Mouse (Mus musculus) MEL (cell line): Measurements from ENCODE around the gene Polrmt. TPM values are rescaled to one million over a fixed set of nuclear protein-coding genes. Genes with fewer than 3 reads are reported as not detected.

Experiments
- DNase-seq: peaks from one replicate; pipeline ENCODE4 v3.0.0; 2011; ENCODE audit warnings: low read depth, low spot score
- H3K27ac ChIP-seq: 2 replicates; pipeline ENCODE4 v1.5.1; 2012; ENCODE audit warnings: low read depth, mild to moderate bottlenecking, control low read depth, low read length, moderate library complexity; ENCODE audit not compliant: control insufficient read depth
- H3K27me3 ChIP-seq, 2 experiments: fragments of 150-350 bp in 1 of 2; sonication (generic) in 1 of 2; 2 replicates each; pipeline ENCODE4 v1.6.1; 2012; ENCODE audit warnings: low read length in 2 of 2, mild to moderate bottlenecking in 2 of 2, improper control_type of control experiment in 1 of 2, moderate library complexity in 1 of 2; ENCODE audit not compliant: insufficient read depth in 2 of 2, control insufficient read depth in 1 of 2
- H3K36me3 ChIP-seq, 2 experiments: 2 replicates each; pipeline ENCODE4 v1.6.1; 2012 to 2014; ENCODE audit warnings: low read length in 2 of 2, improper control_type of control experiment in 1 of 2, inconsistent platforms in 1 of 2, mild to moderate bottlenecking in 1 of 2; ENCODE audit not compliant: insufficient read depth in 2 of 2, control insufficient read depth in 1 of 2
- H3K4me1 ChIP-seq, 2 experiments: fragments of 150-350 bp in 1 of 2; sonication (generic) in 1 of 2; 2 replicates each; pipeline ENCODE4 v1.6.1; 2012; ENCODE audit warnings: low read length in 2 of 2, improper control_type of control experiment in 1 of 2, mild to moderate bottlenecking in 1 of 2; ENCODE audit not compliant: insufficient read depth in 2 of 2, control insufficient read depth in 1 of 2
- H3K4me3 ChIP-seq, 2 experiments: fragments of 150-350 bp in 1 of 2; sonication (generic) in 1 of 2; 2 replicates each; pipeline ENCODE4 v1.5.1; 2012; ENCODE audit warnings: low read depth in 2 of 2, low read length in 2 of 2, mild to moderate bottlenecking in 2 of 2, moderate library complexity in 2 of 2, control low read depth in 1 of 2, improper control_type of control experiment in 1 of 2; ENCODE audit not compliant: control insufficient read depth in 1 of 2, insufficient read depth in 1 of 2
- H3K79me2 ChIP-seq: 2 replicates; pipeline ENCODE4 v1.6.1; 2012; ENCODE audit warnings: mild to moderate bottlenecking, low read length, moderate library complexity; ENCODE audit not compliant: control insufficient read depth, poor library complexity, insufficient read depth
- H3K9ac ChIP-seq: 2 replicates; pipeline ENCODE4 v1.6.1; 2012; ENCODE audit warnings: low read depth, mild to moderate bottlenecking, control low read depth, low read length, moderate library complexity; ENCODE audit not compliant: control insufficient read depth, poor library complexity, severe bottlenecking
- H3K9me3 ChIP-seq: fragments of 150-350 bp; sonication (generic); replicated peaks from 2 replicates; pipeline ENCODE4 v1.6.1; 2012; ENCODE audit warnings: mild to moderate bottlenecking, low read length, improper control_type of control experiment, moderate library complexity; ENCODE audit not compliant: insufficient read depth
- CHD1 ChIP-seq: IDR thresholded peaks from 2 replicates; pipeline ENCODE4 v1.6.1; 2012; ENCODE audit warnings: low read depth, mild to moderate bottlenecking, inconsistent platforms, low read length, improper control_type of control experiment
- CHD2 ChIP-seq: IDR thresholded peaks from 2 replicates; pipeline ENCODE4 v1.6.1; 2011; ENCODE audit warnings: low read length, improper control_type of control experiment
- E2F4 ChIP-seq: IDR thresholded peaks from 2 replicates; pipeline ENCODE4 v1.6.1; 2011; ENCODE audit warnings: low read depth, low read length, improper control_type of control experiment, borderline replicate concordance
- ELF1 ChIP-seq: IDR thresholded peaks from 2 replicates; pipeline ENCODE4 v1.6.1; 2014; ENCODE audit warnings: low read depth, mild to moderate bottlenecking, inconsistent platforms, low read length, improper control_type of control experiment, moderate library complexity
- ETS1 ChIP-seq: IDR thresholded peaks from 2 replicates; pipeline ENCODE4 v1.6.1; 2012; ENCODE audit warnings: low read depth, mild to moderate bottlenecking, inconsistent platforms, low read length, improper control_type of control experiment, moderate library complexity
- GABPA ChIP-seq: IDR thresholded peaks from 2 replicates; pipeline ENCODE4 v1.6.1; 2012; ENCODE audit warnings: low read depth, mild to moderate bottlenecking, inconsistent platforms, low read length, improper control_type of control experiment, moderate library complexity
- GATA1 ChIP-seq: IDR thresholded peaks from 2 replicates; pipeline ENCODE4 v1.6.1; 2011; ENCODE audit warnings: low read depth, low read length, improper control_type of control experiment
- JUND ChIP-seq: IDR thresholded peaks from 2 replicates; pipeline ENCODE4 v1.6.1; 2011; ENCODE audit warnings: low read depth, mild to moderate bottlenecking, improper control_type of control experiment, low read length
- MAX ChIP-seq: IDR thresholded peaks from 2 replicates; pipeline ENCODE4 v1.6.1; 2011; ENCODE audit warnings: low read length, improper control_type of control experiment
- MXI1 ChIP-seq: IDR thresholded peaks from 2 replicates; pipeline ENCODE4 v1.6.1; 2011; ENCODE audit warnings: mild to moderate bottlenecking, low read depth, low read length, improper control_type of control experiment
- MYB ChIP-seq: IDR thresholded peaks from 2 replicates; pipeline ENCODE4 v1.6.1; 2011; ENCODE audit warnings: mild to moderate bottlenecking, low read depth, low read length, improper control_type of control experiment
- MYC ChIP-seq: IDR thresholded peaks from 2 replicates; pipeline ENCODE4 v1.6.1; 2011; ENCODE audit warnings: low read depth, mild to moderate bottlenecking, low read length, improper control_type of control experiment, moderate library complexity
- POLR2A ChIP-seq, 2 experiments: IDR thresholded peaks; 2 replicates each; pipeline ENCODE4 v1.6.1; 2011 to 2012; ENCODE audit warnings: low read length in 2 of 2, mild to moderate bottlenecking in 2 of 2, control low read depth in 1 of 2, improper control_type of control experiment in 1 of 2, low read depth in 1 of 2, moderate library complexity in 1 of 2; ENCODE audit not compliant: control insufficient read depth in 1 of 2, insufficient read depth in 1 of 2, poor library complexity in 1 of 2
- RAD21 ChIP-seq: IDR thresholded peaks from 2 replicates; pipeline ENCODE4 v1.6.1; 2011; ENCODE audit warnings: mild to moderate bottlenecking, low read depth, low read length, improper control_type of control experiment
- RCOR1 ChIP-seq: IDR thresholded peaks from 2 replicates; pipeline ENCODE4 v1.6.1; 2012; ENCODE audit warnings: low read depth, mild to moderate bottlenecking, inconsistent platforms, low read length, improper control_type of control experiment
- SIN3A ChIP-seq: IDR thresholded peaks from 2 replicates; pipeline ENCODE4 v1.6.1; 2012; ENCODE audit warnings: low read length, improper control_type of control experiment, inconsistent platforms
- UBTF ChIP-seq: IDR thresholded peaks from 2 replicates; pipeline ENCODE4 v1.6.1; 2012; ENCODE audit warnings: low read depth, mild to moderate bottlenecking, inconsistent platforms, low read length, improper control_type of control experiment, moderate library complexity, borderline replicate concordance; ENCODE audit not compliant: insufficient read depth
- USF2 ChIP-seq, 2 experiments: IDR thresholded peaks; 2 replicates each; pipeline ENCODE4 v1.6.1; 2011 to 2012; ENCODE audit warnings: improper control_type of control experiment in 2 of 2, low read length in 2 of 2, borderline replicate concordance in 1 of 2, inconsistent platforms in 1 of 2, low read depth in 1 of 2, mild to moderate bottlenecking in 1 of 2; ENCODE audit not compliant: insufficient read depth in 1 of 2
- ZKSCAN1 ChIP-seq: IDR thresholded peaks from 2 replicates; pipeline ENCODE4 v1.6.1; 2012; ENCODE audit warnings: low read depth, mild to moderate bottlenecking, inconsistent platforms, low read length, improper control_type of control experiment, moderate library complexity
- ZMIZ1 ChIP-seq: IDR thresholded peaks from 2 replicates; pipeline ENCODE4 v1.6.1; 2012; ENCODE audit warnings: low read depth, mild to moderate bottlenecking, inconsistent platforms, low read length, improper control_type of control experiment, moderate library complexity
- ZNF384 ChIP-seq: IDR thresholded peaks from 2 replicates; pipeline ENCODE4 v1.6.1; 2012; ENCODE audit warnings: low read depth, mild to moderate bottlenecking, inconsistent platforms, low read length, improper control_type of control experiment
- polyA plus RNA-seq, 2 experiments: library from polyadenylated mRNA; stranded (reverse) in 1 of 2; unstranded in 1 of 2; fragments of >175 nt in 1 of 2; fragments of >200 nt in 1 of 2; gene quantifications; 2 replicates each; pipeline versions ENCODE4 v1.2.1 to v1.2.4; 2012; ENCODE audit warnings: low replicate concordance in 2 of 2, low read depth in 1 of 2; ENCODE audit not compliant: insufficient read length in 2 of 2, insufficient read depth in 1 of 2, missing spikeins in 1 of 2
- total RNA-seq: library from RNA; depleted of rRNA; stranded (reverse); fragments of 300-350 nt; gene quantifications from 2 replicates; pipeline ENCODE4 v1.2.3, GENCODE M21; 2012

The Polrmt gene
- total and polyA plus RNA-seq, 3 experiments = 35.7 to 66.9 TPM; not detected in 1

GRCm38 (mm10) chr10:79704065-79704969 is 42.1 kb downstream of the Polrmt start, which contains the start of gene Bsg (continued):
- TF ChIP-seq RCOR1 (no peak), CHD2 (no peak), MAX (peak; percentile 95), SIN3A (peak; percentile 53), RAD21 (no peak), ELF1 (no peak), ETS1 (no peak), CHD1 (no peak; the same call in 1 of the 2 replicates), UBTF (no peak), MYB (no peak), JUND (no peak), ZMIZ1 (peak; percentile 98), GABPA (no peak)
- TF ChIP-seq, all 39 proteins: peak for 16

GRCm38 (mm10) chr10:79703541-79703940 is 42.8 kb downstream of the Polrmt start:
- H3K27me3 ChIP-seq = no peaks in the 10 kb centered on the region
- H3K4me3 ChIP-seq = peak overlapping the region; percentile 61 to 84
- H3K4me1 ChIP-seq = peaks cover 9 to 16% of the 10 kb centered on the region in 2 experiments; a peak in 3 of 4 replicates
- H3K27ac ChIP-seq = peak overlapping the region; percentile 80
- no peaks in the 10 kb centered on the region for H3K9me3 ChIP-seq
- no peak for TF ChIP-seq GATA1
- no peak for TF ChIP-seq USF2 (IDR thresholded peaks at IDR 0.05; ENCODE audit: borderline replicate concordance in 1 of 2, insufficient read depth in 1 of 2, low read depth in 1 of 2, low read length in 2 of 2)
- 0 out of 4 replicates have a peak, but pooled peaks of 1 of the 2 experiments have one; percentile 25 for TF ChIP-seq POLR2A (IDR thresholded peaks at IDR 0.05; ENCODE audit: control insufficient read depth in 1 of 2, insufficient read depth in 1 of 2, low read depth in 1 of 2, low read length in 2 of 2, poor library complexity in 1 of 2)
- no peak for TF ChIP-seq GABPA
- no peak for TF ChIP-seq ZKSCAN1
- no peak for TF ChIP-seq MYB
- TF ChIP-seq MYC = no peak
- no peak for TF ChIP-seq E2F4
- 0 out of 2 replicates have a peak, but pooled peaks have one; percentile 46 for TF ChIP-seq MXI1
- TF ChIP-seq RCOR1 = no peak
- TF ChIP-seq ZNF384 = 0 out of 2 replicates have a peak, but pooled peaks have one; percentile 8
- H3K36me3 ChIP-seq = peaks cover 0 to 14% of the 10 kb centered on the region in 2 experiments; a peak in 2 of 4 replicates
- H3K79me2 ChIP-seq = peaks cover 40% of the 10 kb centered on the region
- peak overlapping the region; percentile 78 for H3K9ac ChIP-seq
- DNase-seq = peak; percentile 73
